Mouse (Mus musculus) kidney, embryonic 14.5 days (tissue): ENCODE data around the gene S100a4. TPM values are rescaled to one million over a fixed set of nuclear protein-coding genes. Genes with fewer than 3 reads are reported as not detected.
A peak's percentile ranks its signal among the peaks of the same experiment; 100 is the strongest.

Experiments
- ATAC-seq: fragments of 200-750 bp; cut with Nextera tagmentation; 2 replicates; pipeline ENCODE4 v1.8.0; 2017; ENCODE audit warnings: moderate number of reproducible peaks, mild to moderate bottlenecking, moderate TSS enrichment, moderate library complexity; ENCODE audit not compliant: low FRiP score, low TSS enrichment
- H3K27ac ChIP-seq: fragments of 300-500 bp; sonication (generic); 2 replicates; pipeline ENCODE4 v1.5.1; 2014; ENCODE audit warnings: low read depth, mild to moderate bottlenecking, low read length, moderate library complexity, mixed read lengths
- H3K27me3 ChIP-seq: fragments of 300-500 bp; sonication (generic); 2 replicates; pipeline ENCODE4 v1.6.1; 2014; ENCODE audit warnings: mild to moderate bottlenecking, low read length; ENCODE audit not compliant: control insufficient read depth, insufficient read depth
- H3K36me3 ChIP-seq: fragments of 300-500 bp; sonication (generic); 2 replicates; pipeline ENCODE4 v1.6.1; 2014; ENCODE audit warnings: low read length, mixed read lengths; ENCODE audit not compliant: control insufficient read depth, insufficient read depth
- H3K4me1 ChIP-seq: fragments of 300-500 bp; sonication (generic); 2 replicates; pipeline ENCODE4 v1.6.1; 2014; ENCODE audit warnings: low read length, mixed read lengths; ENCODE audit not compliant: control insufficient read depth, insufficient read depth
- H3K4me2 ChIP-seq: fragments of 300-500 bp; sonication (generic); replicated peaks from 2 replicates; pipeline ENCODE4 v1.6.1; 2014; ENCODE audit warnings: low read depth, mild to moderate bottlenecking, low read length
- H3K4me3 ChIP-seq: fragments of 300-500 bp; sonication (generic); 2 replicates; pipeline ENCODE4 v1.5.1; 2014; ENCODE audit warnings: mild to moderate bottlenecking, low read length
- H3K9ac ChIP-seq: fragments of 300-500 bp; sonication (generic); 2 replicates; pipeline ENCODE4 v1.6.1; 2014; ENCODE audit warnings: low read depth, mild to moderate bottlenecking, low read length, moderate library complexity
- H3K9me3 ChIP-seq: fragments of 300-500 bp; sonication (generic); 2 replicates; pipeline ENCODE4 v1.6.1; 2016; ENCODE audit warnings: low read length; ENCODE audit not compliant: control insufficient read depth
- WGBS: fragments of 180-500 bp; shearing (Covaris S2); extraction: QIAGEN DNeasy Blood & Tissue Kit; methylation state at CpG from one replicate; pipeline ENCODE4 v1.1.7; 2014; 5-methylcytosine and 5-hydroxymethylcytosine counted together
- polyA plus RNA-seq: library from polyadenylated mRNA; unstranded; fragments of >200 nt; fragmentation: Nextera tagmentation; extraction: Ambion mirVana; gene quantifications from 2 replicates; pipeline ENCODE4 v1.2.1, GENCODE M21; 2014

The S100a4 gene
- polyA plus RNA-seq, 1 experiment from 2014 or later, result 3.9 TPM

GRCm38 (mm10) chr3:90613461-90614147, 10.0 kb downstream of the S100a4 start:
- peak; percentile 8; the same call in 1 of the 2 replicates for ATAC-seq
- H3K36me3 ChIP-seq, result no peaks in the 10 kb centered on the region
- peak overlapping the region; percentile 72 for H3K4me2 ChIP-seq
- H3K9ac ChIP-seq, result peak overlapping the region; percentile 54; the same call in 1 of the 2 replicates
- H3K9me3 ChIP-seq, result no peaks in the 10 kb centered on the region
- H3K4me3 ChIP-seq, result peak overlapping the region; percentile 40
- WGBS, result 58% methylated on average over 7 of the region's 7 CpGs
- no peaks in the 10 kb centered on the region for H3K4me1 ChIP-seq
- H3K27ac ChIP-seq, result peak overlapping the region; percentile 12; the same call in 1 of the 2 replicates
- no peaks in the 10 kb centered on the region for H3K27me3 ChIP-seq

- WGBS, result 76% methylated on average over 6 of the region's 6 CpGs
- Histone ChIP-seq H3K9me3 (no peaks in the 10 kb centered on the region), H3K27ac (no peak overlapping the region), H3K4me3 (no peak overlapping the region), H3K4me2 (peak overlapping the region; percentile 72; the same call in 1 of the 2 replicates), H3K9ac (no peak overlapping the region), H3K27me3 (no peaks in the 10 kb centered on the region), H3K36me3 (no peaks in the 10 kb centered on the region), H3K4me1 (no peaks in the 10 kb centered on the region)
- no peak for ATAC-seq
Measured at GRCm38 (mm10) chr3:90614148-90614530, 10.6 kb downstream of the S100a4 start.

- WGBS, result 77% methylated on average over 11 of the region's 11 CpGs
- Histone ChIP-seq H3K27ac (no peak overlapping the region), H3K27me3 (no peaks in the 10 kb centered on the region)
Measured at GRCm38 (mm10) chr3:90614611-90615251, 11.2 kb downstream of the S100a4 start.

GRCm38 (mm10) chr3:90615415-90615814, 11.8 kb downstream of the S100a4 start:
- WGBS, result 9% methylated on average over 7 of the region's 7 CpGs
- no peaks in the 10 kb centered on the region for H3K27me3 ChIP-seq
- no peak overlapping the region for H3K27ac ChIP-seq
- H3K4me3 ChIP-seq, result no peak overlapping the region
- no peaks in the 10 kb centered on the region for H3K36me3 ChIP-seq
- H3K4me1 ChIP-seq, result no peaks in the 10 kb centered on the region
- no peak overlapping the region for H3K9ac ChIP-seq
- H3K4me2 ChIP-seq, result no peak overlapping the region
- ATAC-seq, result peak; percentile 68
- no peaks in the 10 kb centered on the region for H3K9me3 ChIP-seq

More at GRCm38 (mm10) chr3:90614611-90615251, 11.2 kb downstream of the S100a4 start:
- Histone ChIP-seq H3K4me3 (no peak overlapping the region), H3K4me1 (no peaks in the 10 kb centered on the region), H3K4me2 (no peak overlapping the region), H3K36me3 (no peaks in the 10 kb centered on the region), H3K9me3 (no peaks in the 10 kb centered on the region), H3K9ac (no peak overlapping the region)
- no peak for ATAC-seq

GRCm38 (mm10) chr3:90615911-90616310, 12.3 kb downstream of the S100a4 start:
- no peaks in the 10 kb centered on the region for H3K4me1 ChIP-seq
- H3K9ac ChIP-seq, result no peak overlapping the region
- ATAC-seq, result no peak
- no peaks in the 10 kb centered on the region for H3K27me3 ChIP-seq
- WGBS, result 81% methylated on average over 1 of the region's 1 CpGs
- H3K36me3 ChIP-seq, result no peaks in the 10 kb centered on the region
- H3K4me3 ChIP-seq, result no peak overlapping the region
- no peak overlapping the region for H3K4me2 ChIP-seq
- no peaks in the 10 kb centered on the region for H3K9me3 ChIP-seq
- no peak overlapping the region for H3K27ac ChIP-seq

- Histone ChIP-seq H3K4me2 (no peak overlapping the region), H3K36me3 (no peaks in the 10 kb centered on the region), H3K9me3 (no peaks in the 10 kb centered on the region), H3K9ac (no peak overlapping the region), H3K27ac (no peak overlapping the region), H3K4me3 (no peak overlapping the region), H3K27me3 (no peaks in the 10 kb centered on the region), H3K4me1 (no peaks in the 10 kb centered on the region)
- WGBS, result 19% methylated on average over 1 of the region's 1 CpGs
- ATAC-seq, result no peak
Measured at GRCm38 (mm10) chr3:90617586-90617985, 14.0 kb downstream of the S100a4 start.

- Histone ChIP-seq H3K27me3 (no peaks in the 10 kb centered on the region), H3K4me2 (no peak overlapping the region), H3K36me3 (no peaks in the 10 kb centered on the region), H3K4me1 (peaks cover 7% of the 10 kb centered on the region), H3K4me3 (no peak overlapping the region), H3K9ac (no peak overlapping the region), H3K9me3 (no peaks in the 10 kb centered on the region), H3K27ac (no peak overlapping the region)
- WGBS, result 52% methylated on average over 7 of the region's 7 CpGs
- ATAC-seq, result no peak
Measured at GRCm38 (mm10) chr3:90621552-90621951, 18.0 kb downstream of the S100a4 start.

GRCm38 (mm10) chr3:90623435-90624071, 20.0 kb downstream of the S100a4 start:
- Histone ChIP-seq H3K36me3 (no peaks in the 10 kb centered on the region), H3K4me2 (no peak overlapping the region), H3K27me3 (no peaks in the 10 kb centered on the region), H3K4me1 (peaks cover 7% of the 10 kb centered on the region), H3K9ac (peak overlapping the region; percentile 7; the same call in 1 of the 2 replicates), H3K4me3 (no peak overlapping the region), H3K27ac (no peak overlapping the region), H3K9me3 (no peaks in the 10 kb centered on the region)
- whole genome bisulfite sequencing, result 29% methylated on average over 2 of the region's 2 CpGs
- ATAC-seq, result peak; percentile 55; the same call in 1 of the 2 replicates

- Histone ChIP-seq H3K27me3 (no peaks in the 10 kb centered on the region), H3K4me2 (no peak overlapping the region), H3K9ac (no peak overlapping the region), H3K27ac (no peak overlapping the region), H3K36me3 (no peaks in the 10 kb centered on the region), H3K4me3 (no peak overlapping the region), H3K9me3 (no peaks in the 10 kb centered on the region), H3K4me1 (peaks cover 7% of the 10 kb centered on the region)
- ATAC-seq, result no peak
- 58% methylated on average over 5 of the region's 5 CpGs for WGBS
Measured at GRCm38 (mm10) chr3:90625496-90625895, 21.9 kb downstream of the S100a4 start.
